Mouse (Mus musculus) neural tube, embryonic 11.5 days (tissue): Measurements from ENCODE around the gene Tmem202. TPM values are rescaled to one million over a fixed set of nuclear protein-coding genes. Genes with fewer than 3 reads are reported as not detected.
A peak's percentile ranks its signal among the peaks of the same experiment; 100 is the strongest.

Source experiments
- ATAC-seq: fragments of 200-750 bp; cut with Nextera tagmentation; 2 replicates; pipeline ENCODE4 v1.8.0; 2017; ENCODE audit warnings: moderate number of reproducible peaks, mild to moderate bottlenecking, moderate TSS enrichment, moderate library complexity; ENCODE audit not compliant: insufficient read depth, low FRiP score, low TSS enrichment
- DNase-seq: peaks from one replicate; pipeline ENCODE4 v3.0.0-alpha.2; 2015; ENCODE audit warnings: low spot score
- H3K27ac ChIP-seq: fragments of 300-500 bp; sonication (generic); 2 replicates; pipeline ENCODE4 v1.5.1; 2014; ENCODE audit warnings: low read depth, mild to moderate bottlenecking, low read length
- H3K27me3 ChIP-seq: fragments of 300-500 bp; sonication (generic); 2 replicates; pipeline ENCODE4 v1.6.1; 2014; ENCODE audit warnings: mild to moderate bottlenecking, low read length, mixed read lengths; ENCODE audit not compliant: control insufficient read depth, insufficient read depth
- H3K36me3 ChIP-seq: fragments of 300-500 bp; sonication (generic); 2 replicates; pipeline ENCODE4 v1.6.1; 2014; ENCODE audit warnings: mild to moderate bottlenecking, low read length, moderate library complexity, mixed read lengths; ENCODE audit not compliant: control insufficient read depth, insufficient read depth
- H3K4me1 ChIP-seq: fragments of 300-500 bp; sonication (generic); 2 replicates; pipeline ENCODE4 v1.6.1; 2014; ENCODE audit warnings: low read length, mixed read lengths; ENCODE audit not compliant: control insufficient read depth, insufficient read depth
- H3K4me2 ChIP-seq: fragments of 300-500 bp; sonication (generic); 2 replicates; pipeline ENCODE4 v1.6.1; 2014; ENCODE audit warnings: low read depth, mild to moderate bottlenecking, moderate library complexity
- H3K4me3 ChIP-seq: fragments of 300-500 bp; sonication (generic); 2 replicates; pipeline ENCODE4 v1.5.1; 2014; ENCODE audit warnings: low read depth, low read length
- H3K9ac ChIP-seq: fragments of 300-500 bp; sonication (generic); 2 replicates; pipeline ENCODE4 v1.6.1; 2014; ENCODE audit warnings: mild to moderate bottlenecking, low read length
- H3K9me3 ChIP-seq: fragments of 300-500 bp; sonication (generic); 2 replicates; pipeline ENCODE4 v1.6.1; 2016; ENCODE audit warnings: low read length; ENCODE audit not compliant: control insufficient read depth
- WGBS: fragments of 180-500 bp; shearing (Covaris S2); extraction: QIAGEN DNeasy Blood & Tissue Kit; methylation state at CpG from one replicate; pipeline ENCODE4 v1.1.7; 2014; 5-methylcytosine and 5-hydroxymethylcytosine counted together
- polyA plus RNA-seq: library from polyadenylated mRNA; unstranded; fragments of >200 nt; fragmentation: Nextera tagmentation; extraction: Ambion mirVana; gene quantifications from 2 replicates; pipeline ENCODE4 v1.2.1, GENCODE M21; 2014

Gene Tmem202
- polyA plus RNA-seq, 1 experiment from 2014 or later: not detected

DNA sequence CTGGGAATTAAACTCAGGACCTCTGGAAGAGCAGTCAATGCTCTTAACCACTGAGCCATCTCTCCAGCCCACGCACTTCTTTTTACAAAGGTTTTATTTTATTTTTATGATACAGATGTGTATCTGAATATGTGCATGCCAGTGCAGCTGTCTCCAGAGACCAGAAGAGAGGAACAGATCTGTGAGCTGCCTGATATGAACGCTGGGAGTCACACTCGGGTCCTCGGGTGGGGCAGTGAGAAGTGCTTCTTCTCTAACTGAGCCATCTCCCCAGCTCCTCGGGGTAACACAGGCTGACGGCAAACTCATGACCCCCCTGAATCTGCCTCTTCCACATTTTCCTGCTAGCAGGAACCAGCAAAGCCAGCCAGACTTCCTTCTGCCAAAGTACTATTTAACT, 12.9 kb downstream of the Tmem202 start:
- 84% methylated on average over 6 of the region's 6 CpGs for WGBS
- DNase-seq (no peak), ATAC-seq (no peak)
- Histone ChIP-seq H3K27ac (no peak overlapping the region), H3K4me1 (no peaks in the 10 kb centered on the region), H3K4me2 (no peak overlapping the region), H3K4me3 (no peak overlapping the region), H3K9me3 (no peaks in the 10 kb centered on the region), H3K36me3 (no peaks in the 10 kb centered on the region), H3K9ac (no peak overlapping the region), H3K27me3 (no peaks in the 10 kb centered on the region)

DNA sequence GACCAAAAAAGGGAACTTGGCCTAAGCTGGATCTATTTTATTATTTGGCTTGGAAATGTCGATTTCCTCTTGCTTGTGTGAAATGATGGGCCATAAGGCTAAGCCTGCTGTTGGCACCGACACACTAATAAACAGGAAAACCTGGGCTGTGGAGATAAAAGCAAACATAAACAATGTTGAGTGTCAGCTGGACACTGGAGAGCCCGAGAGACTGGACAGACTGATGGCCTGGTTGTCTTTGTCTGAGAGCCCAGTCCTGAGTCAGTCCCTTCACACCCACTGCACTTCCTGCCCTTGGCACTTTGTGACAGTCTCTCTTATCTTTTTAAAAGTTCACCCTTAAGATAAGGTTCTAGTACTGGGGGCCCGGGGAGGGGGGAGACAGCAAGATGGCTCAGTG, 16.7 kb downstream of the Tmem202 start:
- no peak for DNase-seq

DNA sequence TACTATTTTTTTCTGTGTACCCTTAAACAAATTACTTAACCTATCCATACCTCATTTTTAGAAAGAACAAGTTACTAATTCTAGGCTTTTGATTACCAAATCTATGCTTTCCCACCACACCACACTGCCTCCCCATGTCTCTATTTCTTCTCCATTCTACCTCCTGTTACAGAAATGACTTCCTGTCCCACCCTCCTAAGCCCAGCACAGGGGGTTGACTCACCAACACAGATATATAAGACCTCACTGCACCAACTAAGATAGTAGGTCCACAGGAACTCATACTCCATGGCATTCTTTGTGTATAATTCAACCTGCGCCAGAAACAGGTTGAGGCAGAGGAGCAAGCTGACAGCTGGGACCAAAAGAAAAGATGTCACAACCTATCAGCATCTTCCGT, 20.3 kb downstream of the Tmem202 start:
- no peak overlapping the region for H3K4me3 ChIP-seq
- H3K27me3 ChIP-seq: no peaks in the 10 kb centered on the region
- H3K36me3 ChIP-seq: no peaks in the 10 kb centered on the region
- H3K27ac ChIP-seq: no peak overlapping the region
- no peak overlapping the region for H3K9ac ChIP-seq
- 93% methylated on average over 2 of the region's 2 CpGs for WGBS
- ATAC-seq (no peak), DNase-seq (no peak)
- no peaks in the 10 kb centered on the region for H3K4me1 ChIP-seq
- H3K4me2 ChIP-seq: no peak overlapping the region
- H3K9me3 ChIP-seq: no peaks in the 10 kb centered on the region

More for the DNA sequence above, 16.7 kb downstream of the Tmem202 start:
- ATAC-seq: no peak
- Histone ChIP-seq H3K9ac (no peak overlapping the region), H3K4me2 (no peak overlapping the region), H3K27ac (no peak overlapping the region), H3K36me3 (no peaks in the 10 kb centered on the region), H3K4me3 (no peak overlapping the region), H3K27me3 (no peaks in the 10 kb centered on the region), H3K9me3 (no peaks in the 10 kb centered on the region), H3K4me1 (no peaks in the 10 kb centered on the region)
- 69% methylated on average over 4 of the region's 4 CpGs for WGBS

DNA sequence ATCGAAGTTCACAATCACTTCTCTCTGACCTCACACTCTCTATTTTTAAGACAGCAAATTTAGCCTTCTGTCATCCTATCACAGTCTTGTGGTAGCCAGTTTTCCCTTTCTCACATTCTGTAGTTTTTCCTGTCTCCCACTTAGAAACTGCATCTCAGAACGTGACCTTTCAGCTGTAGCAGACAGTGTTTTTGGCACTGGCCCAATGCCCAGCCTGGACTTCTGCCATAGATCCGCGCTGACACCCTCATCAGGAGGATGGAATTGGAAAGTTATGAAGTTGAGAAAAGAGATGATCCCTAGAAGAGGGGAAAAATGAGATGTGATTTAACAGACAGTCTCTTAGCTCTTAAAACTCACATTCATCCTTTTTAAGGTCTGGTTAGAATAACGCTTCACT, 20.7 kb downstream of the Tmem202 start:
- H3K27ac ChIP-seq: no peak overlapping the region
- no peak overlapping the region for H3K4me2 ChIP-seq
- WGBS: 86% methylated on average over 5 of the region's 5 CpGs
- no peak overlapping the region for H3K9ac ChIP-seq
- H3K4me3 ChIP-seq: no peak overlapping the region
- no peak for ATAC-seq
- no peaks in the 10 kb centered on the region for H3K27me3 ChIP-seq
- no peaks in the 10 kb centered on the region for H3K4me1 ChIP-seq
- DNase-seq: no peak
- no peaks in the 10 kb centered on the region for H3K36me3 ChIP-seq
- H3K9me3 ChIP-seq: no peaks in the 10 kb centered on the region

GRCm38 (mm10) chr9:59517127-59517526, 22.5 kb downstream of the Tmem202 start:
- Histone ChIP-seq H3K9ac (no peak overlapping the region), H3K4me3 (no peak overlapping the region), H3K27me3 (no peaks in the 10 kb centered on the region), H3K4me1 (no peaks in the 10 kb centered on the region), H3K9me3 (no peaks in the 10 kb centered on the region), H3K36me3 (no peaks in the 10 kb centered on the region), H3K27ac (no peak overlapping the region), H3K4me2 (no peak overlapping the region)
- ATAC-seq (no peak), DNase-seq (no peak)
- 58% methylated on average over 7 of the region's 7 CpGs for WGBS

GRCm38 (mm10) chr9:59515069-59515468, 24.6 kb downstream of the Tmem202 start:
- H3K27ac ChIP-seq: no peak overlapping the region

DNA sequence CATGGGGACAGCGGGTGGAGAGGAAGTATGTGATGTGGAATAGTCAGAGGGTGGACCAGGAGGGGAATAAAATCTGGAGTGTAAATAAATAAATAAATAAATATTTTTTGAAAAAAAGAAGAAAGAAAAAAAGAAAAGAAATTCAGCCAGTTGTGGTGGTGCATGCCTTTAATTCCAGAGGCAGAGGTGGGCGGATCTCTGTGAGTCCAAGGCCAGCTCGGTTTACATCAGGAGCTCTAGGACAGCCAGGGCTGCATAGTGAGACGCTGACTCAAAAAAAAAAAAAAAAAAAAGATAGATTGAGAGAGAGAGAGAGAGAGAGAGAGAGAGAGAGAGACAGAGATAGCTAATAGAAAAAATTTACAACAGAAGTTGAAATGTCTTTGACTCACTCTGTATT, 27.3 kb downstream of the Tmem202 start:
- DNase-seq (no peak), ATAC-seq (no peak)
- Histone ChIP-seq H3K4me2 (no peak overlapping the region), H3K36me3 (no peaks in the 10 kb centered on the region), H3K9me3 (no peaks in the 10 kb centered on the region), H3K4me1 (no peaks in the 10 kb centered on the region), H3K27me3 (no peaks in the 10 kb centered on the region), H3K27ac (no peak overlapping the region), H3K9ac (no peak overlapping the region), H3K4me3 (no peak overlapping the region)
- 65% methylated on average over 4 of the region's 4 CpGs for WGBS

More at GRCm38 (mm10) chr9:59515069-59515468, 24.6 kb downstream of the Tmem202 start:
- Histone ChIP-seq H3K9me3 (no peaks in the 10 kb centered on the region), H3K9ac (no peak overlapping the region), H3K4me1 (no peaks in the 10 kb centered on the region), H3K4me3 (no peak overlapping the region), H3K4me2 (no peak overlapping the region), H3K36me3 (no peaks in the 10 kb centered on the region), H3K27me3 (no peaks in the 10 kb centered on the region)
- WGBS: 81% methylated on average over 3 of the region's 3 CpGs
- ATAC-seq (no peak), DNase-seq (no peak)

GRCm38 (mm10) chr9:59508146-59508545, 31.5 kb downstream of the Tmem202 start:
- H3K4me1 ChIP-seq: no peaks in the 10 kb centered on the region
- H3K27me3 ChIP-seq: no peaks in the 10 kb centered on the region
- ATAC-seq (no peak), DNase-seq (no peak)
- no peaks in the 10 kb centered on the region for H3K36me3 ChIP-seq
- no peak overlapping the region for H3K27ac ChIP-seq
- WGBS: 42% methylated on average over 1 of the region's 1 CpGs
- no peak overlapping the region for H3K4me2 ChIP-seq
- no peak overlapping the region for H3K4me3 ChIP-seq
- no peak overlapping the region for H3K9ac ChIP-seq
- no peaks in the 10 kb centered on the region for H3K9me3 ChIP-seq

DNA sequence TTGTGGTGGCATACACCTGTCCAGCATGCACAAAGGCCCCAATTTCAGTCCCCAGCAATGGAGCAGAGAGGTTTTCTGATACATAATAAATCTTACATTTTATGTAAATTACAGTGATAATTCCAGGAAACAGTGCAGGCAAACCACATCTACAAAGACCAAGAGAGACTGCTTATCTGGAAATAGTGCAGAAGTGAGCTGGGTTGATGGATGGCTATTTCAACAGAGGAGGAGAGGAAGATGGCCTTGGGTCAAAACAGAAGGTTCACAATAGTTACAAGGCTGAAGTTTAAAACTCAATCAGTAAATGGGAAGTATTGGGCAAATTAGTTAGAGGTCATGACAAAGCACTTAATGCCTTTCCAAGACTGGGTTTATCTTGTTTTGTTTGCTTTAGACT, 52.3 kb downstream of the Tmem202 start:
- H3K4me3 ChIP-seq: peak overlapping the region; percentile 99
- peak overlapping the region; percentile 69 for H3K4me2 ChIP-seq
- H3K27ac ChIP-seq: no peak overlapping the region
- peaks cover 5% of the 10 kb centered on the region; the same call in 1 of the 2 replicates for H3K4me1 ChIP-seq
- no peak overlapping the region; the same call in 1 of the 2 replicates for H3K9ac ChIP-seq
- H3K9me3 ChIP-seq: no peaks in the 10 kb centered on the region
- DNase-seq (no peak), ATAC-seq (no peak)
- H3K27me3 ChIP-seq: no peaks in the 10 kb centered on the region
- H3K36me3 ChIP-seq: no peaks in the 10 kb centered on the region
